Mouse (Mus musculus): ENCODE measurements around the gene Axin1. TPM values are rescaled to one million over a fixed set of nuclear protein-coding genes. Genes with fewer than 3 reads are reported as not detected.

Gene Axin1
- polyA plus RNA-seq, 1 experiment from 2014 or later = 4.7 TPM

GRCm38 (mm10) chr17:26244101-26244841, 105.8 kb downstream of the Axin1 start, which contains the start of gene Fam234a:
Fam234a (minus strand) TSS chr17:26244242.
- WGBS (ENCODE audit: insufficient replicate concordance) = 7% methylated on average over 24 of the region's 33 CpGs
- ATAC-seq (peak; percentile 95), DNase-seq (peak; percentile 96)
- Histone ChIP-seq H3K4me3 (ENCODE audit: low read depth, low read length) (peak within 1 kb of the TSS; percentile 68), H3K9ac (replicated peaks) (peak within 1 kb of the TSS; percentile 53), H3K4me1 (ENCODE audit: insufficient read depth) (peaks cover 13% of the 10 kb centered on the region), H3K27me3 (ENCODE audit: insufficient read depth, low read length) (no peaks in the 10 kb centered on the region), H3K4me2 (ENCODE audit: low read depth, low read length) (peak within 1 kb of the TSS; percentile 75), H3K36me3 (replicated peaks; ENCODE audit: insufficient read depth, low read length) (no peaks in the 10 kb centered on the region), H3K27ac (ENCODE audit: low read depth) (peak within 1 kb of the TSS; percentile 75), H3K9me3 (ENCODE audit: low read length) (no peaks in the 10 kb centered on the region)
- TF ChIP-seq CTCF (IDR thresholded peaks at IDR 0.05; ENCODE audit: low read depth) (peak; percentile 24; the same call in 1 of the 2 replicates), EP300 (IDR thresholded peaks at IDR 0.05; ENCODE audit: low read depth) (no peak)

Other genes starting within 250 kb of the Axin1 start
- 6.5 and 7.3 TPM in 2 replicates for gene Rab40c, start 219.0 kb upstream of the Axin1 start, polyA plus RNA-seq (2015; fragmentation: Nextera tagmentation; extraction: Ambion mirVana)
- 56.0 and 58.7 TPM in 2 replicates for gene Pigq, start 193.8 kb upstream of the Axin1 start, polyA plus RNA-seq (2015; fragmentation: Nextera tagmentation; extraction: Ambion mirVana)
- gene Nhlrc4, start 193.7 kb upstream of the Axin1 start, polyA plus RNA-seq (2015; fragmentation: Nextera tagmentation; extraction: Ambion mirVana) = 2.0 and 3.8 TPM in 2 replicates
- not detected in 2 replicates for gene A930017K11Rik, start 186.1 kb upstream of the Axin1 start, polyA plus RNA-seq (2015; fragmentation: Nextera tagmentation; extraction: Ambion mirVana)
- 6.6 and 8.3 TPM in 2 replicates for gene Capn15, start 152.9 kb upstream of the Axin1 start, polyA plus RNA-seq (2015; fragmentation: Nextera tagmentation; extraction: Ambion mirVana)
- gene Rab11fip3, start 69.1 kb upstream of the Axin1 start, polyA plus RNA-seq (2015; fragmentation: Nextera tagmentation; extraction: Ambion mirVana) = 1.7 TPM in 2 replicates
- 142 and 151 TPM in 2 replicates for gene Decr2, start 48.4 kb upstream of the Axin1 start, polyA plus RNA-seq (2015; fragmentation: Nextera tagmentation; extraction: Ambion mirVana)
- gene Nme4, start 43.1 kb upstream of the Axin1 start, polyA plus RNA-seq (2015; fragmentation: Nextera tagmentation; extraction: Ambion mirVana) = 13.9 and 17.7 TPM in 2 replicates
- 2.5 and 2.6 TPM in 2 replicates for gene Tmem8, start 25.4 kb upstream of the Axin1 start, polyA plus RNA-seq (2015; fragmentation: Nextera tagmentation; extraction: Ambion mirVana)
- gene Mrpl28, start 15.2 kb upstream of the Axin1 start, polyA plus RNA-seq (2015; fragmentation: Nextera tagmentation; extraction: Ambion mirVana) = 81.9 and 85.9 TPM in 2 replicates
- 18.8 and 20.5 TPM in 2 replicates for gene Pdia2, start 60.4 kb downstream of the Axin1 start, polyA plus RNA-seq (2015; fragmentation: Nextera tagmentation; extraction: Ambion mirVana)
- 0.21 TPM in 1 of 2 replicates, not detected in the other for gene Rgs11, start 64.3 kb downstream of the Axin1 start, polyA plus RNA-seq (2015; fragmentation: Nextera tagmentation; extraction: Ambion mirVana)
- 3.1 and 4.9 TPM in 2 replicates for gene Arhgdig, start 69.1 kb downstream of the Axin1 start, polyA plus RNA-seq (2015; fragmentation: Nextera tagmentation; extraction: Ambion mirVana)
- gene Fam234a, start 105.6 kb downstream of the Axin1 start, polyA plus RNA-seq (2015; fragmentation: Nextera tagmentation; extraction: Ambion mirVana) = 23.4 and 25.2 TPM in 2 replicates
- gene Luc7l, start 114.2 kb downstream of the Axin1 start, polyA plus RNA-seq (2015; fragmentation: Nextera tagmentation; extraction: Ambion mirVana) = 21.7 and 21.8 TPM in 2 replicates